Mouse (Mus musculus) neural tube, embryonic 12.5 days (tissue): Measurements from ENCODE around the gene Cd52. TPM values are rescaled to one million over a fixed set of nuclear protein-coding genes. Genes with fewer than 3 reads are reported as not detected.
A peak's percentile ranks its signal among the peaks of the same experiment; 100 is the strongest.

Experiments used
- ATAC-seq: fragments of 200-750 bp; cut with Nextera tagmentation; 2 replicates; pipeline ENCODE4 v1.8.0; 2017; ENCODE audit warnings: low read depth, mild to moderate bottlenecking, moderate TSS enrichment, moderate library complexity; ENCODE audit not compliant: low FRiP score
- H3K27ac ChIP-seq: fragments of 300-500 bp; sonication (generic); 2 replicates; pipeline ENCODE4 v1.5.1; 2016
- H3K27me3 ChIP-seq: fragments of 300-500 bp; sonication (generic); replicated peaks from 2 replicates; pipeline ENCODE4 v1.6.1; 2016; ENCODE audit warnings: mild to moderate bottlenecking
- H3K36me3 ChIP-seq: fragments of 300-500 bp; sonication (generic); 2 replicates; pipeline ENCODE4 v1.6.1; 2016; ENCODE audit warnings: mild to moderate bottlenecking
- H3K4me1 ChIP-seq: fragments of 300-500 bp; sonication (generic); 2 replicates; pipeline ENCODE4 v1.6.1; 2016
- H3K4me2 ChIP-seq: fragments of 300-500 bp; sonication (generic); replicated peaks from 2 replicates; pipeline ENCODE4 v1.6.1; 2016; ENCODE audit warnings: mild to moderate bottlenecking
- H3K4me3 ChIP-seq: fragments of 300-500 bp; sonication (generic); 2 replicates; pipeline ENCODE4 v1.5.1; 2016
- H3K9ac ChIP-seq: fragments of 300-500 bp; sonication (generic); 2 replicates; pipeline ENCODE4 v1.6.1; 2016; ENCODE audit warnings: mild to moderate bottlenecking
- H3K9me3 ChIP-seq: fragments of 300-500 bp; sonication (generic); 2 replicates; pipeline ENCODE4 v1.6.1; 2016; ENCODE audit warnings: mild to moderate bottlenecking
- WGBS: fragments of 180-500 bp; shearing (Covaris S2); methylation state at CpG from one replicate; pipeline ENCODE4 v1.1.7; 2016; 5-methylcytosine and 5-hydroxymethylcytosine counted together
- polyA plus RNA-seq: library from polyadenylated mRNA; unstranded; fragments of >200 nt; fragmentation: Nextera tagmentation; extraction: Ambion mirVana; gene quantifications from 2 replicates; pipeline ENCODE4 v1.2.1, GENCODE M21; 2016

Cd52 gene
- polyA plus RNA-seq, 1 experiment from 2014 or later: 7.2 TPM

DNA sequence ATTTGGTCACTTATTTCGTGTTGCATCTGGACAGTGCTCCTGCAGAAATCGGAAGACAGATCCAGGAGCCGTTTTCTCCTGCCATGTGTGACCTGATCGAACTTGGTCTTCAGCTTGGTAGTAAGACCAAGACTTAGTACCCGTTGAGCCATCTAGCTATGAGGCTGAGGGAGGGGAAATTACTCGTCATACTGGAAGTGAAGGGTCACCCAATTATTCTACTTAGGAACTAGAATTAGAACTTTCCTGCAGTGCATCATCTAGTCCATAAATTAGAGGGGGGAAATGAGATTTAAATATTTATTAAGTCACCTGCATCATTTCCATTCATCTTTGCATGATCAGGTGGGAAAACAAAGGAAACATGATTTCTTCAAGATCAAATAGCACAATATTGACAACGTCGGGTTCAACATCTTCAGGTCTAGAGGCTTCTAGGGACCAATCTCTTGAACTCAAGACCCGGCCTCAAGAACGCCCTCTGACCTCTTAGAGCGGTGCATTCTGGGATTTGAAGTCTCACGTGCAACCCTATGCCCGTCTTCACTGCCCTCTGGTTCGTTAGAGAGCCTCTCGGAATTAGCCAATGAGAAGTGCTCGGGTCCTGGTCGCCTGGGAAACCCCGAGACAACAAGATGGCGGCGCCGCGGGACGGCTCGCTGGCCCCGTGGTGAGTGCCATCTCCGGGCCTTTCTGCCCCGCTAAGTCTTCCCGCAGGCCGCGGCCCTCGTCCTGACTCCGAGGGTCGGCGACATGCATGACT lies 7.3 kb upstream of the Cd52 start, which contains the start of gene Ubxn11:
TSS of gene Ubxn11 (plus strand) at position 592 of the 763 bp plus-strand sequence.
- Histone ChIP-seq H3K27ac (no peak within 1 kb of the TSS), H3K9ac (peak within 1 kb of the TSS; percentile 59), H3K4me3 (peak within 1 kb of the TSS; percentile 75), H3K9me3 (no peaks in the 10 kb centered on the region), H3K27me3 (no peaks in the 10 kb centered on the region; the same call in 1 of the 2 replicates), H3K4me1 (peaks cover 15% of the 10 kb centered on the region; the same call in 1 of the 2 replicates), H3K36me3 (no peaks in the 10 kb centered on the region), H3K4me2 (peak within 1 kb of the TSS; percentile 70)
- 18% methylated on average over 34 of the region's 34 CpGs for WGBS
- peak; percentile 96 for ATAC-seq

GRCm38 (mm10) chr4:134100245-134100644 lies 5.4 kb upstream of the Cd52 start:
- H3K27me3 ChIP-seq: no peaks in the 10 kb centered on the region; the same call in 1 of the 2 replicates
- no peak for ATAC-seq
- WGBS: 84% methylated on average over 4 of the region's 4 CpGs
- no peak overlapping the region for H3K4me3 ChIP-seq
- peaks cover 8% of the 10 kb centered on the region; the same call in 1 of the 2 replicates for H3K4me1 ChIP-seq
- H3K9me3 ChIP-seq: no peaks in the 10 kb centered on the region
- no peak overlapping the region for H3K27ac ChIP-seq
- H3K9ac ChIP-seq: no peak overlapping the region
- H3K36me3 ChIP-seq: no peaks in the 10 kb centered on the region
- no peak overlapping the region for H3K4me2 ChIP-seq

DNA sequence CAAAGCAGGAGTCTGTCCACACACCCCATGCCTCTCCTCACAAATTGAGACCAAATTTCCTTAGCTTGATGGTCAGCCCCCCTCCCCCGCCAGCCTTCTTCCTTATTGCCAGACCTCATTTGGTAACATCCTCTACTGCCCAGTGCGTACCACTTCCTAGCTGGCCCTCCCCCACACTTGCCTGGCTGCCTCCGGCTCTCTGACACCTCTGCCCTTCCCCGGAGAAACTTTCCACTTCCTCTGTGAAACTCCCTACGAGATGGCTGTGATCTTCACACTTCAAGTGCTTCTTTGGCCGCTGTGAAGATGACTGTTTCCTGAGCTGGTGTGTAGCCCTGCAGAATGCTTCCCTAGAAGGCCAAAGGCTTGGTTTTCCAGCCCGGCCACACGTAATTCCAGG lies 3.7 kb upstream of the Cd52 start:
- no peaks in the 10 kb centered on the region for H3K36me3 ChIP-seq
- no peaks in the 10 kb centered on the region for H3K9me3 ChIP-seq
- H3K9ac ChIP-seq: no peak overlapping the region
- WGBS: 69% methylated on average over 8 of the region's 8 CpGs
- no peaks in the 10 kb centered on the region for H3K27me3 ChIP-seq
- no peak overlapping the region for H3K4me3 ChIP-seq
- peaks cover 8% of the 10 kb centered on the region; the same call in 1 of the 2 replicates for H3K4me1 ChIP-seq
- no peak for ATAC-seq
- H3K27ac ChIP-seq: no peak overlapping the region
- H3K4me2 ChIP-seq: no peak overlapping the region

DNA sequence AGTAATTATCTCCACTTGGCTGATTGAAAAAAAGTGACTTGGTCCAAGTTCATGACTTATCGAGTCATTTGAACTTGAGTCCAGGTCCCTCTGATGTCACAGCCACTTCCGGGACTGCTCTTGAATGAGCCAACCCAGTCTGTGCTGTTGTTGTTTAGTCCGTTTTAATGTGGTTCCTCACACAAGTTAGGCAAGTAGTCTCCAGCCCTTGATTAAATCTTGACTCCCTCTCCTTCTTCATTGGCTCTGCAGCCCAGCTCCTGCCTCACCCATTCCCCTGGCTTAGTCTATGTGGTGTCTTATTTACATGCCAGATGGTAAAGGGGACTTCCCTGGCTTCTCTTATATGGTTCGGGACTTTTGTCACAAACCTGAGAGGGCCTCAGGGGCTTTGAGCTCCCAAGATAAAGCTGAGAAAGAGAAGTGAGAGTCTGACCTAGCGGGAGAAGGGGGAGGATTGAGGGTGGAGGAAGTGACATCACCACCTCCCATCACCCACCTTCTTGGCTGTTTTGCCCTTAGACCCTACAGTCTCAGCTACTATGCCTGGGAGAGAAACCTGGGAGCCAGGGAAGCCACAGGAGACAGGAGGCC lies 2.2 kb upstream of the Cd52 start:
- no peaks in the 10 kb centered on the region for H3K27me3 ChIP-seq
- ATAC-seq: no peak
- no peak overlapping the region for H3K27ac ChIP-seq
- H3K36me3 ChIP-seq: no peaks in the 10 kb centered on the region
- no peaks in the 10 kb centered on the region for H3K4me1 ChIP-seq
- H3K4me3 ChIP-seq: no peak overlapping the region
- H3K9me3 ChIP-seq: no peaks in the 10 kb centered on the region
- WGBS: 75% methylated on average over 5 of the region's 5 CpGs
- H3K4me2 ChIP-seq: no peak overlapping the region
- H3K9ac ChIP-seq: no peak overlapping the region

DNA sequence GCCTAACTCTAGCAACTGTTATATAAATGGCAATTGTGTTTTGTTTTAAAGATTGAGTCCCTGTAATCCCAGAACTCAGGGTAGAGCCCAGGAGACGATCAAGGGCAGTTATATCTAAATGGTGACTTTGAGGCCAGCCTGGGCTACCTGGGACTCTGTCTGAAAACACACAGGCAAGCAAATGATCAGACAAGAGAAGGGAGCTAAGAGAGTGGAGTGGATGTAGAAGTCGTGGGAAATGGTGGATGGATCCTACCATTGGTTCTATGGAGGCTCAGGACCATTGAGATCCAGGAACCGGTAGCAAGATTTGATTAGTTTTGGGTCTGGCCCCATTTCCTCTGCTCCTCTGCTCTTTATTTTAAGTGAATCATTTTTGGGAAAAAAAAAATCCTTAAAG lies 1.2 kb upstream of the Cd52 start:
- H3K9ac ChIP-seq: no peak overlapping the region
- H3K9me3 ChIP-seq: no peaks in the 10 kb centered on the region
- H3K4me1 ChIP-seq: no peaks in the 10 kb centered on the region
- H3K4me3 ChIP-seq: no peak overlapping the region
- 91% methylated on average over 3 of the region's 3 CpGs for WGBS
- H3K27ac ChIP-seq: no peak overlapping the region
- H3K4me2 ChIP-seq: no peak overlapping the region
- no peaks in the 10 kb centered on the region for H3K36me3 ChIP-seq
- no peaks in the 10 kb centered on the region for H3K27me3 ChIP-seq
- ATAC-seq: no peak

DNA sequence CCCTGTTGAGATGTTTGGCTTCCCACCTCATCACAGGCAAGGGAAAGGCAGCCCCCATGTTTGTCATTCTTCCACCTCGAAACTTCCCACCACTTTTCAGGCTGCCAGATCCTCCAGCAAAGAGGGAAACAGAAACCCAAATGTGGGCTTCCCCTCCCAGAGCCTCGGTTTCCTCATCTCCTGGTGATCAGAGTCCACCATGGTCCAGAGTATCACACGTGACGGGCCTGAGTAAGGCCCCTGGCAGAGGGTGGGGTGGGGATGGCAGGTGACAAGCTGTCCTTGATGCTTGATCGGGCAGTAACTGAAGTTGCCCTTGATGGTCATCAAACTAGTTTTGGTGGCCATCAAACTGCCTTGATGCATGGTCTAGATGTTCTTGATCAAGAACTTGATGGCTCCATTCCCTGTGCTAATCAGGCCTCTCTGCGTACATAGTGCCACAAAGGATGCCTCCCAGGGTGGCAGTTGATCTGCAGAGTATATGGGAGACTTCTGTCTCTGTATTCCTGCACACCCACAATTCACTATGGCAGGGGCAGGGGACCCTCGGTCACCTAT lies 798 bp downstream of the Cd52 start:
- WGBS: 87% methylated on average over 7 of the region's 7 CpGs
- H3K4me1 ChIP-seq: no peaks in the 10 kb centered on the region

DNA sequence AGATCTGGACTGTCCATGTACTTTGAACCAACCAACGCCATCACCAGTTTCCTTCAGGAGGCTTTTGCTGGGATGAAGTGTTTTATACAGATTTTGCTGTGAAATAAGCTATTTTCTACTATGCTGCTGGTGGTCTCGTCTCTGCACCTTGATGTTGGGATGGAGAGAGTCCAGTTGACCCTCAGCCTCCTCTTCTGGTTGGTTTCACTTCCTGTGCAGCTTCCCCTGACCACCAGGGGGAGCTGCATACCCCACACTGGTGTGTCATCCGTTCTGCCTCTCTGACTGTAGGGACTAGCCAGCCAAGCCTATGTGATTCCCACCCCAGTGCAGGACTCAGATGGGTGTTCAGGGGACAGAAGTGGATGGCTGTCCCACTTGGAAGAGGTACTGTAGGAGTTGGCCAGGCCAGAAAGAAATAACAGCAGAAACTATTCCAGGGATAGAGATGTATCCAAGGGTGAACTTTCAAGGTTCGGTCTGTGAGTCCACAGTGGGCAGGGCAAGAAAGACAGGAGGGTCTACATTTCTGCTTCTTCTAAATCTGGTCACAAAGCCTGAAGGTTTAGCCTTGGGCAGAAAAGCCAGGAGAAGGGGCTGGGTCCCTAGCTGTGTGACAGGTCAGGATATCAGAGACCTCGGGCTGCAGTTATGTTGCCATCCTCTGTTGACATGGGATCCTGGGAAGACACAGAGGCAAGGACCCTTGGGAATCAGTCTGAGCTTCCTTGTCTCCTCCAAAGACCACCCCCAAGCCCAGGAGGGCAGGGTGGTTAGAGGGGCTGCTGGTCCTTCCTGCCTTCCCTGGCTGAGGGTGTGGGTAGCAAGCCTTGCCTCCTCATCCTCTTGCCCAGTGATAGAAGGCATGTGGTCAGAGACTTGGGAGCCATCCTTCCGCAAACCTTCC lies 2.2 kb downstream of the Cd52 start:
- no peak for ATAC-seq
- Histone ChIP-seq H3K9me3 (no peaks in the 10 kb centered on the region), H3K27me3 (no peaks in the 10 kb centered on the region), H3K27ac (no peak overlapping the region), H3K4me2 (no peak overlapping the region), H3K4me3 (no peak overlapping the region), H3K9ac (no peak overlapping the region), H3K36me3 (no peaks in the 10 kb centered on the region), H3K4me1 (no peaks in the 10 kb centered on the region)
- WGBS: 73% methylated on average over 6 of the region's 6 CpGs

More for the DNA sequence above, 798 bp downstream of the Cd52 start:
- Histone ChIP-seq H3K4me3 (no peak overlapping the region), H3K27me3 (no peaks in the 10 kb centered on the region), H3K36me3 (no peaks in the 10 kb centered on the region), H3K27ac (no peak overlapping the region), H3K9me3 (no peaks in the 10 kb centered on the region), H3K4me2 (no peak overlapping the region), H3K9ac (no peak overlapping the region)
- ATAC-seq: no peak

GRCm38 (mm10) chr4:134091225-134091529 lies 3.7 kb downstream of the Cd52 start:
- Histone ChIP-seq H3K4me1 (no peaks in the 10 kb centered on the region), H3K27ac (no peak overlapping the region), H3K4me3 (no peak overlapping the region), H3K9ac (no peak overlapping the region), H3K4me2 (no peak overlapping the region), H3K36me3 (no peaks in the 10 kb centered on the region), H3K27me3 (no peaks in the 10 kb centered on the region), H3K9me3 (no peaks in the 10 kb centered on the region)
- ATAC-seq: no peak
- 89% methylated on average over 6 of the region's 6 CpGs for WGBS

- H3K4me3 ChIP-seq: no peak overlapping the region
- WGBS: 87% methylated on average over 16 of the region's 16 CpGs
Measured at GRCm38 (mm10) chr4:134090521-134091224, 4.2 kb downstream of the Cd52 start.

GRCm38 (mm10) chr4:134089029-134089428 lies 5.9 kb downstream of the Cd52 start:
- 77% methylated on average over 9 of the region's 9 CpGs for WGBS

More at GRCm38 (mm10) chr4:134090521-134091224, 4.2 kb downstream of the Cd52 start:
- Histone ChIP-seq H3K4me2 (no peak overlapping the region), H3K36me3 (no peaks in the 10 kb centered on the region), H3K9me3 (no peaks in the 10 kb centered on the region), H3K9ac (no peak overlapping the region), H3K27me3 (no peaks in the 10 kb centered on the region), H3K4me1 (no peaks in the 10 kb centered on the region), H3K27ac (no peak overlapping the region)
- no peak for ATAC-seq

GRCm38 (mm10) chr4:134087412-134087811 lies 7.5 kb downstream of the Cd52 start:
- no peak for ATAC-seq
- Histone ChIP-seq H3K9me3 (no peaks in the 10 kb centered on the region), H3K9ac (no peak overlapping the region), H3K4me3 (no peak overlapping the region), H3K36me3 (no peaks in the 10 kb centered on the region), H3K4me1 (peaks cover 3% of the 10 kb centered on the region; the same call in 1 of the 2 replicates), H3K27ac (no peak overlapping the region), H3K4me2 (no peak overlapping the region), H3K27me3 (no peaks in the 10 kb centered on the region)
- WGBS: 51% methylated on average over 7 of the region's 7 CpGs

More at GRCm38 (mm10) chr4:134089029-134089428, 5.9 kb downstream of the Cd52 start:
- no peaks in the 10 kb centered on the region for H3K36me3 ChIP-seq
- H3K27me3 ChIP-seq: no peaks in the 10 kb centered on the region
- H3K4me2 ChIP-seq: no peak overlapping the region
- no peak for ATAC-seq
- H3K9me3 ChIP-seq: no peaks in the 10 kb centered on the region
- H3K4me1 ChIP-seq: no peaks in the 10 kb centered on the region
- H3K9ac ChIP-seq: no peak overlapping the region
- no peak overlapping the region for H3K27ac ChIP-seq
- no peak overlapping the region for H3K4me3 ChIP-seq
